Mouse (Mus musculus) C2C12 (cell line): ENCODE data around the gene Dnajb6.

ENCODE experiments used
- CTCF ChIP-seq: IDR thresholded peaks from one replicate; pipeline ENCODE4 v1.5.1; 2011; ENCODE audit not compliant: control insufficient read depth, insufficient read depth, insufficient read length
- FOSL1 ChIP-seq: IDR thresholded peaks from one replicate; pipeline ENCODE4 v1.8.0; 2011; ENCODE audit warnings: mild to moderate bottlenecking, low read length; ENCODE audit not compliant: poor library complexity, insufficient read depth, severe bottlenecking

DNA sequence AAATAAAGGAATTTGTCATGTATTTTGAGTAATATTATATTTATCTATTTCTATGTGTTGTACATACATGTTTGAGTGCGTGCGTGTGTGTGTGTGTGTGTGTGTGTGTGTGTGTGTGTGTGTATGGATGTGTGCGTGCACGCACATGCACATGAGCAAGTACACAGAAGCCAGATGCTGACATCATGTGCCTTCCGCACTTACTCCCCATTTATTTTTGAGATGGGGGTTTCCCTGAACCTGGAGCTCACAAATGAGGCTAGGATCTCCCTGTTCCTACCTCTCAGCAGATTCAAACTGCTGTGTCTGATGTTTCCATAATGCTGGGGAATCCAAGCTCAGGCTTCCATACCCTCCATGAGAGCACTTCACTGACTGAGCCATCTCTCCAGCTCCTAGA lies 126.9 kb downstream of the Dnajb6 start:
- no peak for TF ChIP-seq CTCF
- TF ChIP-seq FOSL1: no peak
